In the genomic region with DNA sequence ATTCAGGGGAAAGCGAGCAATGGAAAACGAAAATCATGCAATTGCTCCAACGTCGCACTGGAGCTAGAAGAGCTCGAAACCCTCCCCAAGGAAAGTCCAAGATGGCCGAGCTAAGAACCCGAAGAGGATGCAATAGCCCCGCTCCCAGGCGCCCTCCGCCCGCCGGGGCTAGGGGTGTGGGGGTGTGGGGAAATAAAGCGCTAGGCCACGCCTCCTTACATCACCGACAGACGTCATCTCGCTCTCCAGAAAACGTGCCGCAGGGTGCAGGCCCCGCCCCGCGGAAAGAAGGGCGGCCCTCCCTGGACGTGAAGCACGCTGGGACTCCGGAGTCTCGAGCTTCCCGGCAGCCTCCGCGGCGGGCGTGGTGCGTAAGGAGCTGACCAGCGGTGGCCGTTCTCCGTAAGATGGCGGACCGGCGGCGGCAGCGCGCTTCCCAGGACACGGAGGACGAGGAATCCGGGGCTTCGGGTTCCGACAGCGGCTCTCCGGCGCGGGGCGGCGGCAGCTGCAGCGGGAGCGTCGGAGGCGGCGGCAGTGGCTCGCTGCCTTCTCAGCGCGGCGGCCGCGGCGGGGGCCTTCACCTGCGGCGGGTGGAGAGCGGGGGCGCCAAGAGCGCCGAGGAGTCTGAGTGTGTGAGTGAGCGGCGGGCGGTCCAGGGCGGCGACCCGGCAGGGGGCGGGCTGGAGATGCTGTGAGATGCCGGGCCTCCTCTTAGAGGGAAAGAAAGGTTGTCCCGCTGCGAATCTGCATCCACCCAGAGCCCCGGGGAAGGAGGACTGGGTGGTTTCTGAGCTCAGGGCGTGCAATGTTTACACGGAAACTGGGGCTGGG, we compare ENCODE assay signal across 8 mouse cellular contexts. TPM values are rescaled to one million over a fixed set of nuclear protein-coding genes. Genes with fewer than 3 reads are reported as not detected.
A peak's percentile ranks its signal among the peaks of the same experiment; 100 is the strongest.
DNase-seq lines count a peak whose midpoint lies in the region; ATAC-seq lines count a peak whose summit lies in the region.

No protein-coding gene starts in this region.

- peak overlapping the region; percentile 71 for H3K4me2 ChIP-seq in heart, embryonic 16.5 days (ENCODE audit: low read depth, low read length)
- H3K4me2 ChIP-seq in liver, embryonic 15.5 days: peak overlapping the region; percentile 75
- peak overlapping the region; percentile 79 for H3K4me2 ChIP-seq in neural tube, embryonic 12.5 days (replicated peaks)

- H3K9me3 ChIP-seq in forebrain, embryonic 10.5 days: no peaks in the 10 kb centered on the region
- H3K9me3 ChIP-seq in heart, embryonic 16.5 days (replicated peaks; ENCODE audit: control insufficient read depth, low read length): no peaks in the 10 kb centered on the region
- H3K9me3 ChIP-seq in liver, embryonic 15.5 days (replicated peaks): no peaks in the 10 kb centered on the region
- no peaks in the 10 kb centered on the region for H3K9me3 ChIP-seq in neural tube, embryonic 12.5 days

- peak; percentile 99 for ATAC-seq in heart, embryonic 16.5 days (replicated peaks; ENCODE audit: extremely low read depth, insufficient read depth, low FRiP score)
- ATAC-seq in liver, embryonic 15.5 days (ENCODE audit: insufficient read depth): peak; percentile 99
- ATAC-seq in neural tube, embryonic 12.5 days (ENCODE audit: low FRiP score, low read depth): peak; percentile 97

- peaks cover 78% of the 10 kb centered on the region for H3K36me3 ChIP-seq in forebrain, embryonic 10.5 days (replicated peaks)
- H3K36me3 ChIP-seq in heart, embryonic 16.5 days (ENCODE audit: control insufficient read depth, insufficient read depth): peaks cover 45% of the 10 kb centered on the region
- peaks cover 65% of the 10 kb centered on the region for H3K36me3 ChIP-seq in liver, embryonic 15.5 days (replicated peaks)
- peaks cover 62% of the 10 kb centered on the region for H3K36me3 ChIP-seq in neural tube, embryonic 12.5 days

- H3K4me1 ChIP-seq in forebrain, embryonic 10.5 days: peaks cover 30% of the 10 kb centered on the region
- peaks cover 23% of the 10 kb centered on the region for H3K4me1 ChIP-seq in heart, embryonic 16.5 days (ENCODE audit: control insufficient read depth, insufficient read depth, low read length)
- peaks cover 29% of the 10 kb centered on the region for H3K4me1 ChIP-seq in liver, embryonic 15.5 days (replicated peaks)
- H3K4me1 ChIP-seq in neural tube, embryonic 12.5 days: peaks cover 16% of the 10 kb centered on the region

- peak overlapping the region; percentile 87 for H3K4me3 ChIP-seq in forebrain, embryonic 10.5 days
- H3K4me3 ChIP-seq in heart, embryonic 16.5 days (ENCODE audit: low read length): peak overlapping the region; percentile 83
- peak overlapping the region; percentile 89 for H3K4me3 ChIP-seq in liver, embryonic 15.5 days (replicated peaks)
- H3K4me3 ChIP-seq in neural tube, embryonic 12.5 days: peak overlapping the region; percentile 94

- H3K27me3 ChIP-seq in forebrain, embryonic 10.5 days (ENCODE audit: poor library complexity, severe bottlenecking): no peaks in the 10 kb centered on the region
- no peaks in the 10 kb centered on the region for H3K27me3 ChIP-seq in heart, embryonic 16.5 days (ENCODE audit: control insufficient read depth, insufficient read depth, low read length)
- no peaks in the 10 kb centered on the region for H3K27me3 ChIP-seq in liver, embryonic 15.5 days
- no peaks in the 10 kb centered on the region for H3K27me3 ChIP-seq in neural tube, embryonic 12.5 days (replicated peaks)

- peak overlapping the region; percentile 95 for H3K9ac ChIP-seq in heart, embryonic 16.5 days (ENCODE audit: low read length)
- H3K9ac ChIP-seq in liver, embryonic 15.5 days: peak overlapping the region; percentile 89
- peak overlapping the region; percentile 97 for H3K9ac ChIP-seq in neural tube, embryonic 12.5 days

- WGBS in forebrain, embryonic 10.5 days: under 1% methylated on average over 84 of the region's 84 CpGs
- WGBS in heart, embryonic 16.5 days: under 1% methylated on average over 84 of the region's 84 CpGs
- WGBS in liver, embryonic 15.5 days (ENCODE audit: insufficient replicate concordance): under 1% methylated on average over 81 of the region's 84 CpGs
- WGBS in neural tube, embryonic 12.5 days: under 1% methylated on average over 83 of the region's 84 CpGs

- peak; percentile 97 to 98 for DNase-seq in CD8-positive naive resting alpha-beta T cell, adult 2 months (ENCODE audit: low read depth in 2 of 2, low spot score in 2 of 2)
- DNase-seq in c-Kit-positive CD71-negative TER-119-negative erythroid progenitor cells, embryonic 14.5 days (ENCODE audit: low read depth): peak; percentile 98
- peak; percentile 99 for DNase-seq in forebrain, embryonic 10.5 days (ENCODE audit: extremely low spot score, low spot score)
- peak; percentile 99 to 100 for DNase-seq in kidney, postnatal 36 days
- DNase-seq in telencephalon, adult 2 months (ENCODE audit: low read depth, low spot score): peak; percentile 98

- H3K27ac ChIP-seq in forebrain, embryonic 10.5 days: peak overlapping the region; percentile 98
- H3K27ac ChIP-seq in heart, embryonic 16.5 days (ENCODE audit: low read length): peak overlapping the region; percentile 97
- peak overlapping the region; percentile 97 for H3K27ac ChIP-seq in liver, embryonic 15.5 days (replicated peaks)
- peak overlapping the region; percentile 94 for H3K27ac ChIP-seq in neural tube, embryonic 12.5 days

RNA-seq across cellular contexts. Expression of gene Casc3, which starts 5.0 kb away (rescaled TPM):
- 45.7 and 49.7 TPM in 2 replicates for polyA plus RNA-seq in forebrain, embryonic 10.5 days (2016; fragmentation: Nextera tagmentation; extraction: Ambion mirVana)
- 23.4 and 24.0 TPM in 2 replicates for polyA plus RNA-seq in heart, embryonic 16.5 days (2015; fragmentation: Nextera tagmentation; extraction: Ambion mirVana)
- 14.4 and 16.2 TPM in 2 replicates for polyA plus RNA-seq in liver, embryonic 15.5 days (2015; fragmentation: Nextera tagmentation; extraction: Ambion mirVana)
- polyA plus RNA-seq in neural tube, embryonic 12.5 days (2016; fragmentation: Nextera tagmentation; extraction: Ambion mirVana): 65.1 and 68.5 TPM in 2 replicates

RNA-seq across cellular contexts. Expression of gene Msl1, which starts 14.4 kb away (rescaled TPM):
- polyA plus RNA-seq in forebrain, embryonic 10.5 days (2016; fragmentation: Nextera tagmentation; extraction: Ambion mirVana): 22.9 and 24.1 TPM in 2 replicates
- polyA plus RNA-seq in heart, embryonic 16.5 days (2015; fragmentation: Nextera tagmentation; extraction: Ambion mirVana): 15.2 and 15.5 TPM in 2 replicates
- polyA plus RNA-seq in liver, embryonic 15.5 days (2015; fragmentation: Nextera tagmentation; extraction: Ambion mirVana): 5.2 and 5.8 TPM in 2 replicates
- polyA plus RNA-seq in neural tube, embryonic 12.5 days (2016; fragmentation: Nextera tagmentation; extraction: Ambion mirVana): 37.0 and 40.8 TPM in 2 replicates

RNA-seq across cellular contexts. Expression of gene Rapgefl1, which starts 26.9 kb away (rescaled TPM):
- 1.00 and 1.2 TPM in 2 replicates for polyA plus RNA-seq in forebrain, embryonic 10.5 days (2016; fragmentation: Nextera tagmentation; extraction: Ambion mirVana)
- 1.0 and 1.1 TPM in 2 replicates for polyA plus RNA-seq in heart, embryonic 16.5 days (2015; fragmentation: Nextera tagmentation; extraction: Ambion mirVana)
- 0.24 and 0.28 TPM in 2 replicates for polyA plus RNA-seq in liver, embryonic 15.5 days (2015; fragmentation: Nextera tagmentation; extraction: Ambion mirVana)
- 4.4 and 4.7 TPM in 2 replicates for polyA plus RNA-seq in neural tube, embryonic 12.5 days (2016; fragmentation: Nextera tagmentation; extraction: Ambion mirVana)

RNA-seq across cellular contexts. Expression of gene Nr1d1, which starts 34.5 kb away (rescaled TPM):
- 1.5 TPM in 2 replicates for polyA plus RNA-seq in forebrain, embryonic 10.5 days (2016; fragmentation: Nextera tagmentation; extraction: Ambion mirVana)
- polyA plus RNA-seq in heart, embryonic 16.5 days (2015; fragmentation: Nextera tagmentation; extraction: Ambion mirVana): 7.0 and 8.2 TPM in 2 replicates
- 0.63 and 0.85 TPM in 2 replicates for polyA plus RNA-seq in liver, embryonic 15.5 days (2015; fragmentation: Nextera tagmentation; extraction: Ambion mirVana)
- 1.5 and 2.1 TPM in 2 replicates for polyA plus RNA-seq in neural tube, embryonic 12.5 days (2016; fragmentation: Nextera tagmentation; extraction: Ambion mirVana)

RNA-seq across cellular contexts. Expression of gene Wipf2, which starts 53.8 kb away (rescaled TPM):
- 4.5 and 4.7 TPM in 2 replicates for polyA plus RNA-seq in forebrain, embryonic 10.5 days (2016; fragmentation: Nextera tagmentation; extraction: Ambion mirVana)
- polyA plus RNA-seq in heart, embryonic 16.5 days (2015; fragmentation: Nextera tagmentation; extraction: Ambion mirVana): 3.1 and 3.4 TPM in 2 replicates
- 1.2 and 1.3 TPM in 2 replicates for polyA plus RNA-seq in liver, embryonic 15.5 days (2015; fragmentation: Nextera tagmentation; extraction: Ambion mirVana)
- polyA plus RNA-seq in neural tube, embryonic 12.5 days (2016; fragmentation: Nextera tagmentation; extraction: Ambion mirVana): 4.2 and 5.4 TPM in 2 replicates

Comparison
In these comparisons a context has a peak if more than half of its experiments do, and no peak if none do; other contexts are left out.
1. Peak in every context shown above with its lines: DNase-seq, ATAC-seq, H3K4me3 ChIP-seq and H3K27ac ChIP-seq.